22 mouse cellular contexts compared by ENCODE assay signal in genomic region chr1:73593653-73594385, GRCm38 (mm10).
DNase-seq lines count a peak whose midpoint lies in the region; ATAC-seq and TF ChIP-seq lines count a peak whose summit lies in the region.
"Had no signal": no experiment of that assay in that cellular context is flagged by ENCODE, and none has a peak within 500 bp of the region (broad histone marks: within the 10 kb centered on the region; RNA-seq: fewer than 3 reads in every experiment).

No protein-coding gene starts in this region.

- ATAC-seq in lung, embryonic 14.5 days (ENCODE audit: insufficient read depth): no peak
- ATAC-seq: forebrain, postnatal 0 days; intestine, embryonic 15.5 days had no signal

- no peaks in the 10 kb centered on the region for H3K9me3 ChIP-seq in lung, embryonic 14.5 days (ENCODE audit: low read depth, low read length)
- H3K9me3 ChIP-seq: intestine, embryonic 15.5 days; neural tube, embryonic 12.5 days had no signal

- no peaks in the 10 kb centered on the region for H3K36me3 ChIP-seq in kidney, adult 2 months (ENCODE audit: control insufficient read depth, insufficient read depth, low read length)
- no peaks in the 10 kb centered on the region for H3K36me3 ChIP-seq in lung, embryonic 14.5 days (ENCODE audit: insufficient read depth)
- H3K36me3 ChIP-seq: heart, embryonic 12.5 days; intestine, embryonic 15.5 days; neural tube, embryonic 12.5 days had no signal

- peaks cover 11% of the 10 kb centered on the region for H3K4me1 ChIP-seq in kidney, adult 2 months (ENCODE audit: control insufficient read depth, insufficient read depth, low read length)
- peaks cover 3% of the 10 kb centered on the region; the same call in 1 of the 2 replicates for H3K4me1 ChIP-seq in lung, embryonic 14.5 days (ENCODE audit: insufficient read depth)

- H3K4me3 ChIP-seq in kidney, adult 2 months (ENCODE audit: insufficient read depth, low read depth, low read length): no peak overlapping the region
- no peak overlapping the region for H3K4me3 ChIP-seq in lung, embryonic 14.5 days (ENCODE audit: low read depth, low read length)
- H3K4me3 ChIP-seq: erythroblast, embryonic 14.5 days; heart, embryonic 12.5 days; intestine, embryonic 15.5 days; neural tube, embryonic 12.5 days had no signal

- TF ChIP-seq POLR2A in kidney, adult 2 months (IDR thresholded peaks at IDR 0.05; ENCODE audit: low read depth, low read length): no peak

- 66% methylated on average over 9 of the region's 9 CpGs for WGBS in kidney, adult 2 months
- WGBS in lung, embryonic 14.5 days: 71% methylated on average over 9 of the region's 9 CpGs

- no peak overlapping the region for H3K4me2 ChIP-seq in lung, embryonic 14.5 days
- H3K4me2 ChIP-seq: heart, embryonic 12.5 days; hindbrain, embryonic 14.5 days; intestine, embryonic 15.5 days; midbrain, embryonic 11.5 days; neural tube, embryonic 12.5 days had no signal

- peak overlapping the region; percentile 50; the same call in 1 of the 2 replicates for H3K27ac ChIP-seq in kidney, adult 2 months (ENCODE audit: insufficient read depth, low read depth, low read length)
- H3K27ac ChIP-seq in lung, embryonic 14.5 days (ENCODE audit: low read depth): no peak overlapping the region
- H3K27ac ChIP-seq: hindbrain, embryonic 14.5 days; intestine, embryonic 15.5 days; kidney, postnatal 0 days; neural tube, embryonic 12.5 days had no signal

- DNase-seq in kidney, adult 2 months: peak; percentile 50
- no peak for DNase-seq in kidney, postnatal 10 days
- peak; percentile 21 for DNase-seq in lung, embryonic 14.5 days
- DNase-seq in lung, adult 18-20 months: no peak
- peak; percentile 30 to 32 for DNase-seq in layer of hippocampus, adult 8-10 months (ENCODE audit: low spot score in 2 of 2)
- no peak for DNase-seq in adrenal gland, postnatal 4 days (ENCODE audit: low spot score in 2 of 2)
- no peak for DNase-seq in embryo, embryonic 10.5 days (ENCODE audit: low spot score)
- DNase-seq: adrenal gland, postnatal 10 days; cerebellum, adult 9-10 months; forebrain, postnatal 0 days; liver; lung, adult 2 months; lung, postnatal 4 days; right cerebral cortex, postnatal 4 days; thymus, adult 18-20 months had no signal

- TF ChIP-seq CTCF in kidney, adult 2 months (conservative IDR thresholded peaks at IDR 0.05; ENCODE audit: insufficient read depth, insufficient read length, low read depth, low read length): no peak
- no peak for TF ChIP-seq CTCF in lung, embryonic 14.5 days (IDR thresholded peaks at IDR 0.05; ENCODE audit: low read depth)

- H3K27me3 ChIP-seq in kidney, adult 2 months (replicated peaks; ENCODE audit: control insufficient read depth, insufficient read depth, low read length): no peaks in the 10 kb centered on the region
- no peaks in the 10 kb centered on the region for H3K27me3 ChIP-seq in lung, embryonic 14.5 days (ENCODE audit: insufficient read depth, low read length)
- H3K27me3 ChIP-seq: heart, embryonic 12.5 days; intestine, embryonic 15.5 days; neural tube, embryonic 12.5 days had no signal

- no peak overlapping the region for H3K9ac ChIP-seq in lung, embryonic 14.5 days
- H3K9ac ChIP-seq: forebrain, postnatal 0 days; heart, embryonic 12.5 days; hindbrain, embryonic 14.5 days; intestine, embryonic 15.5 days; neural tube, embryonic 12.5 days had no signal

Comparison
In these comparisons a context has a peak if more than half of its experiments do, and no peak if none do; other contexts are left out.
1. DNase-seq: peak in kidney, adult 2 months (single experiment), lung, embryonic 14.5 days (single experiment) and layer of hippocampus, adult 8-10 months (2 of 2); none in kidney, postnatal 10 days (single experiment), lung, adult 18-20 months (0 of 2), adrenal gland, postnatal 4 days (0 of 2) and embryo, embryonic 10.5 days (single experiment).